Mouse (Mus musculus) embryonic fibroblast, embryonic 13.5 days (primary cell): ENCODE measurements around the gene Dusp1.

ENCODE experiments used
- CTCF ChIP-seq: IDR thresholded peaks from 2 replicates; pipeline ENCODE4 v1.5.1; 2011; ENCODE audit warnings: mild to moderate bottlenecking, control low read depth, low read length, moderate library complexity, borderline replicate concordance; ENCODE audit not compliant: insufficient read depth
- POLR2A ChIP-seq: IDR thresholded peaks from 2 replicates; pipeline ENCODE4 v1.6.1; 2011; ENCODE audit warnings: low read depth, mild to moderate bottlenecking, control low read depth, low read length, moderate library complexity

- TF ChIP-seq CTCF (no peak), POLR2A (no peak)
These were observed 39.6 kb upstream of the Dusp1 start for GRCm38 (mm10) chr17:26601514-26601913.
